Mouse (Mus musculus) bone marrow macrophage, adult 2 months (primary cell): ENCODE results near the gene Ccdc24.

ENCODE experiments used
- CTCF ChIP-seq: IDR thresholded peaks from 2 replicates; pipeline ENCODE4 v1.5.1; 2012; ENCODE audit warnings: low read depth, mild to moderate bottlenecking, low read length, moderate library complexity
- POLR2A ChIP-seq: IDR thresholded peaks from 2 replicates; pipeline ENCODE4 v1.6.1; 2012; ENCODE audit warnings: mild to moderate bottlenecking, low read depth, low read length, borderline replicate concordance

- TF ChIP-seq POLR2A: no peak
- no peak for TF ChIP-seq CTCF
Observed at GRCm38 (mm10) chr4:117828572-117829145, 43.7 kb downstream of the Ccdc24 start.
